Mouse (Mus musculus) hindbrain, embryonic 16.5 days (tissue): ENCODE measurements around the gene Armc2. TPM values are rescaled to one million over a fixed set of nuclear protein-coding genes. Genes with fewer than 3 reads are reported as not detected.

ENCODE experiments used
- ATAC-seq: fragments of 200-750 bp; cut with Nextera tagmentation; 2 replicates; pipeline ENCODE4 v1.8.0; 2017; ENCODE audit warnings: moderate TSS enrichment, moderate library complexity
- H3K27ac ChIP-seq: fragments of 300-500 bp; sonication (generic); 2 replicates; pipeline ENCODE4 v1.5.1; 2014; ENCODE audit warnings: low read depth, mild to moderate bottlenecking, control low read depth, low read length, moderate library complexity
- H3K27me3 ChIP-seq: fragments of 300-500 bp; sonication (generic); replicated peaks from 2 replicates; pipeline ENCODE4 v1.6.1; 2014; ENCODE audit warnings: low read length; ENCODE audit not compliant: control insufficient read depth, insufficient read depth
- H3K36me3 ChIP-seq: fragments of 300-500 bp; sonication (generic); 2 replicates; pipeline ENCODE4 v1.6.1; 2014; ENCODE audit warnings: mild to moderate bottlenecking, low read length, moderate library complexity, mixed read lengths; ENCODE audit not compliant: control insufficient read depth, insufficient read depth
- H3K4me1 ChIP-seq: fragments of 300-500 bp; sonication (generic); 2 replicates; pipeline ENCODE4 v1.6.1; 2014; ENCODE audit warnings: low read depth, low read length; ENCODE audit not compliant: control insufficient read depth, insufficient read depth
- H3K4me2 ChIP-seq: fragments of 300-500 bp; sonication (generic); 2 replicates; pipeline ENCODE4 v1.6.1; 2014; ENCODE audit warnings: mild to moderate bottlenecking, low read length, control low read depth, moderate library complexity
- H3K4me3 ChIP-seq: fragments of 300-500 bp; sonication (generic); 2 replicates; pipeline ENCODE4 v1.5.1; 2014; ENCODE audit warnings: mild to moderate bottlenecking, low read length, control low read depth, moderate library complexity
- H3K9ac ChIP-seq: fragments of 300-500 bp; sonication (generic); 2 replicates; pipeline ENCODE4 v1.6.1; 2014; ENCODE audit warnings: low read depth, mild to moderate bottlenecking, control low read depth, low read length, moderate library complexity
- H3K9me3 ChIP-seq: fragments of 300-500 bp; sonication (generic); 2 replicates; pipeline ENCODE4 v1.6.1; 2014; ENCODE audit warnings: mild to moderate bottlenecking, low read length, moderate library complexity; ENCODE audit not compliant: control insufficient read depth
- WGBS: fragments of 180-500 bp; shearing (Covaris S2); extraction: QIAGEN DNeasy Blood & Tissue Kit; methylation state at CpG from one replicate; pipeline ENCODE4 v1.1.7; 2014; 5-methylcytosine and 5-hydroxymethylcytosine counted together
- polyA plus RNA-seq: library from polyadenylated mRNA; unstranded; fragments of >200 nt; fragmentation: Nextera tagmentation; extraction: Ambion mirVana; gene quantifications from 2 replicates; pipeline ENCODE4 v1.2.1, GENCODE M21; 2015

Armc2 gene
- polyA plus RNA-seq, 1 experiment from 2014 or later: 12.7 TPM

- ATAC-seq: no peak
- Histone ChIP-seq H3K9ac (no peak overlapping the region), H3K9me3 (no peaks in the 10 kb centered on the region), H3K4me2 (no peak overlapping the region), H3K4me3 (no peak overlapping the region), H3K36me3 (no peaks in the 10 kb centered on the region), H3K27ac (no peak overlapping the region), H3K4me1 (no peaks in the 10 kb centered on the region), H3K27me3 (no peaks in the 10 kb centered on the region)
- 70% methylated on average over 1 of the region's 1 CpGs for WGBS
Measured at GRCm38 (mm10) chr10:42003576-42003975, 14.7 kb downstream of the Armc2 start.

- no peak overlapping the region for H3K9ac ChIP-seq
- no peak overlapping the region for H3K4me2 ChIP-seq
- H3K9me3 ChIP-seq: no peaks in the 10 kb centered on the region
- H3K4me1 ChIP-seq: no peaks in the 10 kb centered on the region
- no peaks in the 10 kb centered on the region for H3K36me3 ChIP-seq
- H3K27ac ChIP-seq: no peak overlapping the region
- H3K4me3 ChIP-seq: no peak overlapping the region
- no peak for ATAC-seq
- no peaks in the 10 kb centered on the region for H3K27me3 ChIP-seq
- WGBS: 81% methylated on average over 7 of the region's 7 CpGs
Measured at GRCm38 (mm10) chr10:42002436-42002835, 15.8 kb downstream of the Armc2 start.

DNA sequence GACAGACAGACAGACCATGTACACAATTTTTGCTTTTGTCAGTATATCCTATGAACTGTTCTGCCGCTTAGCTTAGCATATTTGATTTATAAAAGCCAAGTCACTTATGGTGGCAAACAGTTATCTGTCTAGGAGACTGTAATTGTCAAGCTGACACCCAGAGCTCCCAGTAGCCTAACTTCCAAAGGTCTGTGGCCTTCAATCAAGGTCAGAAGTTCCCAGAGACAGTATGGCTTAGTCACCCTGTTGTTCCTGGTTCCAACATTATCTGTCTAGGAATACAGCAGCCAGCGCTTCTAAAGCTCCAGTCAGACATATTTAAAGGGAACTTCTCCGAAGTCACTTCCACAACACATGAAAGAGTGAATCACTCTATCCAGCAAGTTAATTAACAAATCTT lies 17.0 kb downstream of the Armc2 start:
- Histone ChIP-seq H3K4me2 (no peak overlapping the region), H3K36me3 (no peaks in the 10 kb centered on the region), H3K9ac (no peak overlapping the region), H3K27ac (no peak overlapping the region), H3K4me3 (no peak overlapping the region), H3K27me3 (no peaks in the 10 kb centered on the region), H3K4me1 (no peaks in the 10 kb centered on the region), H3K9me3 (no peaks in the 10 kb centered on the region)
- WGBS: 88% methylated on average over 3 of the region's 3 CpGs
- no peak for ATAC-seq

GRCm38 (mm10) chr10:41997691-41998178 lies 20.5 kb downstream of the Armc2 start:
- Histone ChIP-seq H3K4me3 (no peak overlapping the region), H3K4me1 (no peaks in the 10 kb centered on the region), H3K9me3 (no peaks in the 10 kb centered on the region), H3K36me3 (no peaks in the 10 kb centered on the region), H3K4me2 (no peak overlapping the region), H3K27me3 (no peaks in the 10 kb centered on the region), H3K9ac (no peak overlapping the region), H3K27ac (no peak overlapping the region)
- no peak for ATAC-seq
- 70% methylated on average over 1 of the region's 1 CpGs for WGBS

GRCm38 (mm10) chr10:41996157-41996556 lies 22.1 kb downstream of the Armc2 start:
- Histone ChIP-seq H3K4me3 (no peak overlapping the region), H3K4me2 (no peak overlapping the region), H3K9ac (no peak overlapping the region), H3K36me3 (no peaks in the 10 kb centered on the region), H3K27me3 (no peaks in the 10 kb centered on the region), H3K4me1 (peaks cover 2% of the 10 kb centered on the region; the same call in 1 of the 2 replicates), H3K9me3 (no peaks in the 10 kb centered on the region), H3K27ac (no peak overlapping the region)
- WGBS: 65% methylated on average over 8 of the region's 8 CpGs
- ATAC-seq: no peak

DNA sequence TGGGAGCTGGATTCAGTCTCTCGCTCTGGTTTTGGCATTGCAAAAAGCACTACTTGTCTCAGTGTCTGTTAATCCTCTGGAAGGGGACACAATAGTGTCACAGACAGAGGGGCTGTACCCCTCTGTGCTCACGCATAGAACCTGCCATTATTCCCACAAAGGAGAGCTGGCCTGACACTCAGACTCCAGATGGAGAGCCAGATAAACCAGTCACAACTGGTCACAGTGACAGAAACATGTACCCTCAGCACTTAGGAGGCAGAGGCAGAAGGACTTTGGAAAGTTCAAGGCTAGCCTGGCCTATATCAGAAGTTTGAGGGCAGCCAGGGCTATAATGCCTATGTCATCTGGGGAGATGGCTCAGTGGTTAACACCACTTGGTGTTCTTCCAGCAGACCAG lies 23.2 kb downstream of the Armc2 start:
- Histone ChIP-seq H3K9me3 (no peaks in the 10 kb centered on the region), H3K4me1 (peaks cover 2% of the 10 kb centered on the region; the same call in 1 of the 2 replicates), H3K27ac (no peak overlapping the region), H3K9ac (no peak overlapping the region), H3K36me3 (no peaks in the 10 kb centered on the region), H3K4me3 (no peak overlapping the region), H3K4me2 (no peak overlapping the region), H3K27me3 (no peaks in the 10 kb centered on the region)
- ATAC-seq: no peak
- 57% methylated on average over 2 of the region's 2 CpGs for WGBS

DNA sequence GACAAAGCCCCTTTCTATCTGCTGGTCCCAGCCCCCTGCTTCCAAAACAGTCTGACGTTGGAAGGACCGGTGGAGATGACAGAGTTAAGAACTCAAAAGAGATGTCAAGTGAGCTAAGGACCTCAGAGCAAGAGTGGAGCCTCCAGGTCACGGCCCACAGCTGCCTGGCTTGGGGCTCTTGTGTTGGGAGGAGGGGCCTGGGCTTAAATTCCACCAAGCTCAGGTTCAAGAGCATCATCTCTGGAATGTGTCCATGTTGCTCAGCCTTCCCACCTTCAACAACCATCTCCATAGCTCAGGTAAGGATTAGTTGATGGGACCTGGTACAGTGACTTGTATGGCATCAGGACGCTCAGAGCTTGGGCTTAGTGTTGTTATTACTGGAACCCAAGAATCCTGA lies 23.7 kb downstream of the Armc2 start:
- H3K4me2 ChIP-seq: no peak overlapping the region
- H3K27me3 ChIP-seq: no peaks in the 10 kb centered on the region
- no peaks in the 10 kb centered on the region for H3K9me3 ChIP-seq
- H3K36me3 ChIP-seq: no peaks in the 10 kb centered on the region
- no peak for ATAC-seq
- 57% methylated on average over 4 of the region's 4 CpGs for WGBS
- no peak overlapping the region for H3K27ac ChIP-seq
- H3K9ac ChIP-seq: no peak overlapping the region
- H3K4me3 ChIP-seq: no peak overlapping the region
- peaks cover 2% of the 10 kb centered on the region; the same call in 1 of the 2 replicates for H3K4me1 ChIP-seq

DNA sequence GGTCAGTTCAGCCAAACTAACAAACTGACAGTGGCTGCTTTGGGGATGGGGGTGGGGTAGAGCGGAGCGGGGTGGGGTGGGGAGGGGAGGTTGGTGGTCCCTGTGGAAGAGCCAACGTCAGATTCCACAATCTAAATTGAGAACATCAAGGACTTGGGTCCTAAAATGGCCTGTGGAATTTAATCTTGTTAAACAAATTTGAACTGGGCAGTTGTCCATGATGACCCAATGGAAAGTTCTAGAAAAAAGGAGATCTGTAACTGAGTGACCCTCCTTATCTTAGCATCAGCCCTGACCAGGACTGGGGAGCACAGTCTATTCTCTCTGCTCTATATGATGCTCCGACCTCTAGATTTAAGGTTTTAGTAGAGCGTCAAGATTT lies 26.2 kb downstream of the Armc2 start:
- Histone ChIP-seq H3K4me1 (peaks cover 2% of the 10 kb centered on the region; the same call in 1 of the 2 replicates), H3K9me3 (no peaks in the 10 kb centered on the region), H3K4me2 (no peak overlapping the region), H3K4me3 (no peak overlapping the region), H3K27me3 (no peaks in the 10 kb centered on the region), H3K36me3 (no peaks in the 10 kb centered on the region), H3K9ac (no peak overlapping the region), H3K27ac (no peak overlapping the region)
- no peak for ATAC-seq
- 76% methylated on average over 5 of the region's 5 CpGs for WGBS

GRCm38 (mm10) chr10:41991364-41992058 lies 26.7 kb downstream of the Armc2 start:
- Histone ChIP-seq H3K4me2 (no peak overlapping the region), H3K9me3 (no peaks in the 10 kb centered on the region), H3K36me3 (no peaks in the 10 kb centered on the region), H3K9ac (peak overlapping the region; percentile 23; the same call in 1 of the 2 replicates), H3K4me3 (no peak overlapping the region), H3K27ac (no peak overlapping the region), H3K27me3 (no peaks in the 10 kb centered on the region), H3K4me1 (peaks cover 2% of the 10 kb centered on the region; the same call in 1 of the 2 replicates)
- ATAC-seq: no peak
- WGBS: 21% methylated on average over 14 of the region's 14 CpGs
